Mouse (Mus musculus) stomach, embryonic 14.5 days (tissue): ENCODE results near the gene Lrrd1. TPM values are rescaled to one million over a fixed set of nuclear protein-coding genes. Genes with fewer than 3 reads are reported as not detected.
"Not testable (repeated sequence)": the region's sequence is repeated elsewhere in the genome, so short reads cannot be mapped to it uniquely, and the experiment has no call there.

Source experiments
- ATAC-seq: fragments of 200-750 bp; cut with Nextera tagmentation; 2 replicates; pipeline ENCODE4 v1.8.0; 2017; ENCODE audit warnings: low read depth, moderate TSS enrichment; ENCODE audit not compliant: insufficient number of reproducible peaks, insufficient read depth, low FRiP score
- H3K27ac ChIP-seq: fragments of 300-500 bp; sonication (generic); 2 replicates; pipeline ENCODE4 v1.5.1; 2014; ENCODE audit warnings: mild to moderate bottlenecking, low read length, moderate library complexity, mixed read lengths
- H3K27me3 ChIP-seq: fragments of 300-500 bp; sonication (generic); 2 replicates; pipeline ENCODE4 v1.6.1; 2014; ENCODE audit warnings: low read length, control low read depth, mixed read lengths; ENCODE audit not compliant: control insufficient read depth, insufficient read depth
- H3K36me3 ChIP-seq: fragments of 300-500 bp; sonication (generic); 2 replicates; pipeline ENCODE4 v1.6.1; 2014; ENCODE audit warnings: mild to moderate bottlenecking, control low read depth, low read length, moderate library complexity, mixed read lengths; ENCODE audit not compliant: control insufficient read depth, insufficient read depth
- H3K4me1 ChIP-seq: fragments of 300-500 bp; sonication (generic); 2 replicates; pipeline ENCODE4 v1.6.1; 2014; ENCODE audit warnings: low read length, control low read depth, mixed read lengths; ENCODE audit not compliant: control insufficient read depth, insufficient read depth
- H3K4me2 ChIP-seq: fragments of 300-500 bp; sonication (generic); replicated peaks from 2 replicates; pipeline ENCODE4 v1.6.1; 2014; ENCODE audit warnings: low read depth, low read length, control low read depth
- H3K4me3 ChIP-seq: fragments of 300-500 bp; sonication (generic); 2 replicates; pipeline ENCODE4 v1.5.1; 2014; ENCODE audit warnings: low read depth, low read length, control low read depth
- H3K9ac ChIP-seq: fragments of 300-500 bp; sonication (generic); replicated peaks from 2 replicates; pipeline ENCODE4 v1.6.1; 2014; ENCODE audit warnings: low read depth, mild to moderate bottlenecking, control low read depth, low read length, moderate library complexity, mixed read lengths
- H3K9me3 ChIP-seq: fragments of 300-500 bp; sonication (generic); 2 replicates; pipeline ENCODE4 v1.6.1; 2016; ENCODE audit warnings: low read depth, low read length, control low read depth; ENCODE audit not compliant: control insufficient read depth
- WGBS: fragments of 180-500 bp; shearing (Covaris S2); extraction: QIAGEN DNeasy Blood & Tissue Kit; methylation state at CpG from one replicate; pipeline ENCODE4 v1.1.7; 2014; 5-methylcytosine and 5-hydroxymethylcytosine counted together
- polyA plus RNA-seq: library from polyadenylated mRNA; unstranded; fragments of >200 nt; fragmentation: Nextera tagmentation; extraction: Ambion mirVana; gene quantifications from 2 replicates; pipeline ENCODE4 v1.2.1, GENCODE M21; 2014

The Lrrd1 gene
- polyA plus RNA-seq, 1 experiment from 2014 or later, result 0.10 TPM

GRCm38 (mm10) chr5:3808472-3808871 lies 36.5 kb upstream of the Lrrd1 start:
- WGBS, result 97% methylated on average over 1 of the region's 1 CpGs
- ATAC-seq, result no peak
- Histone ChIP-seq H3K4me3 (no peak overlapping the region), H3K36me3 (peaks cover 3% of the 10 kb centered on the region), H3K9ac (no peak overlapping the region), H3K9me3 (no peaks in the 10 kb centered on the region), H3K27me3 (no peaks in the 10 kb centered on the region), H3K27ac (no peak overlapping the region), H3K4me1 (peaks cover 3% of the 10 kb centered on the region), H3K4me2 (no peak overlapping the region)

DNA sequence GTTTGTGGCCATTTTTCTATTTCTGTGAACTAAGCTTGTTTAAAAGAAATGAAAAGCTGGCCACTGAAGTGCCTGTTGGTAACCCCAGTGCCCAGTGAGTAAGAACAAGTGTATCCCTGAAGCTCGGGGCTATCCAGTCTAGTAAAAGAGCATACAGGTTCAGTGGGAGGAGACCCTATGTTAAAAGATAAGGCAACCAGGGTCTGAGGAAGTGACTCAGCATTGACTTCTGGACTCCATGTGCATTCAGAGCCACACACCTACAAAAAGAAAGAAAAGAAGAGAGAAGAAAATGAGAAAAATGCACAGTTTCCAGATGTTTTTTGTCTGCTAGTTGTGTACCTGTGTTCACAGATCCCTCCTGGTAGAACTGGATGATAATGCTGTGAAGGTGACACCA lies 10.9 kb upstream of the Lrrd1 start:
- no peak overlapping the region for H3K27ac ChIP-seq
- no peaks in the 10 kb centered on the region for H3K4me1 ChIP-seq
- no peaks in the 10 kb centered on the region for H3K27me3 ChIP-seq
- no peak overlapping the region for H3K4me2 ChIP-seq
- H3K9me3 ChIP-seq, result peaks cover 4% of the 10 kb centered on the region; the same call in 1 of the 2 replicates
- WGBS, result 75% methylated on average over 1 of the region's 1 CpGs
- no peak for ATAC-seq
- H3K4me3 ChIP-seq, result no peak overlapping the region
- H3K36me3 ChIP-seq, result peaks cover 17% of the 10 kb centered on the region
- H3K9ac ChIP-seq, result no peak overlapping the region

GRCm38 (mm10) chr5:3870161-3870560 lies 25.2 kb downstream of the Lrrd1 start:
- ATAC-seq, result no peak
- Histone ChIP-seq H3K4me1 (no peaks in the 10 kb centered on the region), H3K9ac (no peak overlapping the region), H3K27ac (no peak overlapping the region), H3K27me3 (no peaks in the 10 kb centered on the region), H3K36me3 (no peaks in the 10 kb centered on the region), H3K9me3 (no peaks in the 10 kb centered on the region), H3K4me2 (no peak overlapping the region), H3K4me3 (no peak overlapping the region)
- 68% methylated on average over 4 of the region's 4 CpGs for WGBS

DNA sequence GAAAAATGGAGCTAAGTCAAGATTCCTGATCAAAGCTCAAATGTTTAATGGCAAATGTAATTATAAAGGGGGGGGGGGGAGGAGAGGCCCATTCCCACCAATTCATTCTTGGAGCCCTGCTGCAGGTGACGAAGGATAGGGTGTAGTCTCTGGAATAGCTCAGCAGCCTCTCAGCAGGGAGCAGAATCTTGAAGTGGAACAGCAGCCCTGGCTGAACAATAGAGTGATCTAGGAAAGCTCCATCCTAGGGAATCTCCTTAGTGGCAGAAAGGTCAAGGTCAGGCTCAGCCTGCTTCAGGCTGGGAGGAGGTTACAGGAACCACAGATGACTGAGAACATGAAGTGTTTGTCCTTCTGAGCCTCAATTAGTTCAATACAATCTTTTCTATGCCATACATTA lies 27.4 kb downstream of the Lrrd1 start:
- Histone ChIP-seq H3K4me2 (no peak overlapping the region), H3K9ac (no peak overlapping the region), H3K4me1 (no peaks in the 10 kb centered on the region), H3K27me3 (no peaks in the 10 kb centered on the region), H3K9me3 (no peaks in the 10 kb centered on the region), H3K4me3 (no peak overlapping the region), H3K27ac (no peak overlapping the region), H3K36me3 (no peaks in the 10 kb centered on the region)
- ATAC-seq, result no peak
- WGBS, result 84% methylated on average over 1 of the region's 1 CpGs

DNA sequence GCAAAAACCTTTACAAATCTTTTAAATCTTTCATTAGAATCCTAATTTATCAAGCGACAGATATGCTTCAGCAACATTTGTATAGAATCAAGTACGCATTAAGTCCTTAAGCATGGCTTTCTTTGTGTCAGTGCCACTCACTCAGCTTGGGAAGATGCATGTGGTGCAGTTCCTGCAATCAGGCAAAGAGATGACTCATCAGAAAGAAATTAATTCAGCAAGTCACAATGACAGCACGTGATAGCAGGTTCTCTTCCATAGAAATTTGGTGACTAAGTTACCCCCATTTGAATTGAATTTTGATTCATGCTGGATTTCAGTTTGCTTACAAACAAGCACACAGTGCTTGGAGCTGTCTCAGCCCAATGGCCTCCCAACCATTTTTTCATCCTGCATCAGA lies 28.5 kb downstream of the Lrrd1 start:
- Histone ChIP-seq H3K27ac (no peak overlapping the region), H3K4me3 (no peak overlapping the region), H3K9ac (no peak overlapping the region), H3K9me3 (no peaks in the 10 kb centered on the region), H3K36me3 (no peaks in the 10 kb centered on the region), H3K27me3 (no peaks in the 10 kb centered on the region), H3K4me2 (no peak overlapping the region), H3K4me1 (no peaks in the 10 kb centered on the region)
- no peak for ATAC-seq
- WGBS, result 78% methylated on average over 3 of the region's 3 CpGs

DNA sequence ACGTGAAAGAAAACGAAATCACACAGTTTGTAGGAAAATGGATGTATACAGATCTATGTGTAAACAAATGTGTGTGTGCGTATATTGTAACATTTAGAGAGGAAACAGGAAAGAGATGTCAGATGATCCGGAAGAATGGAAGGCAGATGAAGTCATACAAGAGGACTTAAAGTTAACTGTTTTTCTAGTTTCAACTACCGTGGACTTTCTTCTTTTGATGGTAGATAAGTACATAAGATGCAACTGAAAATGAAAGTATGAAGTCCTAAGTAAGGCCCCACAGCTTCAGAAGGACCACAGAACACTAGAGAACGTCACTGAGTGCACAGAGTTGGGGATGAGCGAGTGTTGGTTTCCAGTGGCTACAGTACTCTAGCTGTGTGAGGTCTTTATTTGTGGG lies 41.9 kb downstream of the Lrrd1 start:
- H3K27ac ChIP-seq, H3K27me3 ChIP-seq, H3K4me2 ChIP-seq, ATAC-seq, H3K36me3 ChIP-seq, H3K4me1 ChIP-seq, H3K4me3 ChIP-seq, H3K9ac ChIP-seq, H3K9me3 ChIP-seq: not testable (repeated sequence)
- WGBS, result 86% methylated on average over 7 of the region's 7 CpGs

DNA sequence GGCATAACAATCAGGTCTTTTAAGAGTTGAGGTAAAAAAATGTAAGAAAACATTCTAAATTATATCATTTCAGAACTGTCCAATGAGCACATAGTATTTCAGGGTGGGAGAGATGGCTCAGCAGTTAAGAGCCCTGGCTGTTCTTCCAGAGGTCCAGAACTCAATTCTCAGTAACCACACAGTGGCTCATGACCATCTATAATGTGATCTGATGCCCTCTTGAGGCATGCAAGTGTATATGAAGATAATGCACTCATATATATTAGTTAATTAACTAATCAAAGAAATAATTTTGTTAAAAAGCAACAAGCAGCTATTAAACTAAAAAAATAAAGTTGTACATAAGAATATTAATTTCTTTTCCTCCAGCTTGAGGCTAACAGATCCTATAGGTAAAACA lies 44.2 kb downstream of the Lrrd1 start:
- H3K4me1 ChIP-seq, result 0 out of 2 replicates have a peak, but pooled peaks cover 3% of the 10 kb centered on the region
- no peaks in the 10 kb centered on the region for H3K36me3 ChIP-seq
- ATAC-seq, result no peak
- H3K9me3 ChIP-seq, result no peaks in the 10 kb centered on the region
- no peak overlapping the region for H3K9ac ChIP-seq
- no peak overlapping the region for H3K4me3 ChIP-seq
- H3K27ac ChIP-seq, result no peak overlapping the region
- H3K27me3 ChIP-seq, result no peaks in the 10 kb centered on the region
- no peak overlapping the region for H3K4me2 ChIP-seq

DNA sequence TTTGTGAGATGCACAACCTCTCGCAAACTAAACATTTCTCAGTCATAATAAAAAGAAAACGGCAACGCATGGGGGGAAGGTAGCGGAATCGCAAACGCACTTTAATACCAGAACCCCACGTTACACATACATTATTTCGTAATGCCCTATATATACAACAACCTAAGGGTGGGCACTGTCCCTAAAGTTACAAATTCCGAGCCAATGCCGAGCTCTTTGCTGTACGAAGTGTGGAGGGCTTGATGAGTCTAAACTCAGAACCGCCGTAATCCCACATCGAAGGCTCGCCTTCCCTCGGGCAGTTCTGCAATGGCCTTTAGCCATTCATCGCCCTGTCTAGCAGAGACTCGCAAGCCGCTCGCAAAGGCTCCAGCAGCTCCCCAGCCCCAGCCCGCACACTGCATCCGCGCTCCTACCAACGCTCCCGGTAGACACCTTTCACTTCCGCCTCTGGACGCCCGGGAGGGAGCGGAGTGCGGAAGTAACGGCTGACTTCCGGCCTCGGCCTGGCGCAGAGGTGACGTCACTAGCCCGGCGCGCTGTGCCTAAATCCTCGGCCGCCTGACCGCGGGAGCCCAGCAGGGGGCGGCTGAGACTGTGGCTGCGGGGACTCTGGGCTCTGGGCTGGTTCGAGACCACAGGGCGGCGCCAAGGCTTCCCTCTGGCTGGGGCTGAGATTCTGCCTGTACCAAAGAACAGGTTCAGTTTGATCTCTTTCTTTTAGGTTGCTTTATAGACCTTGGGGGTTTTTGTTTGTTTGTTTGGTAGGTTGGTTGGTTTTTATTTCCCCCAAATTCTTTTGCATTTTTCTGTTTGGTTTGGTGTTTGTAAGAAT lies 48.7 kb downstream of the Lrrd1 start, which contains the start of gene Mterf1a:
Gene Mterf1a, minus strand, starts transcription at position 475 of the 835 bp plus-strand sequence.
- H3K9ac ChIP-seq, H3K36me3 ChIP-seq, H3K27ac ChIP-seq, H3K9me3 ChIP-seq, H3K27me3 ChIP-seq, H3K4me1 ChIP-seq: not testable (repeated sequence)
- H3K4me2 ChIP-seq, result peak within 1 kb of the TSS; percentile 62
- peak; percentile 99 for ATAC-seq
- under 1% methylated on average over 8 of the region's 47 CpGs for WGBS
- H3K4me3 ChIP-seq, result peak within 1 kb of the TSS; percentile 41

- not testable (repeated sequence) for H3K9me3 ChIP-seq, H3K27me3 ChIP-seq, H3K27ac ChIP-seq, H3K4me3 ChIP-seq, ATAC-seq, H3K36me3 ChIP-seq, H3K9ac ChIP-seq, H3K4me1 ChIP-seq, H3K4me2 ChIP-seq
- 95% methylated on average over 4 of the region's 4 CpGs for WGBS
These were observed 49.3 kb downstream of the Lrrd1 start for GRCm38 (mm10) chr5:3894294-3894619.
